8 mouse cellular contexts compared by ENCODE assay signal in the genomic region with DNA sequence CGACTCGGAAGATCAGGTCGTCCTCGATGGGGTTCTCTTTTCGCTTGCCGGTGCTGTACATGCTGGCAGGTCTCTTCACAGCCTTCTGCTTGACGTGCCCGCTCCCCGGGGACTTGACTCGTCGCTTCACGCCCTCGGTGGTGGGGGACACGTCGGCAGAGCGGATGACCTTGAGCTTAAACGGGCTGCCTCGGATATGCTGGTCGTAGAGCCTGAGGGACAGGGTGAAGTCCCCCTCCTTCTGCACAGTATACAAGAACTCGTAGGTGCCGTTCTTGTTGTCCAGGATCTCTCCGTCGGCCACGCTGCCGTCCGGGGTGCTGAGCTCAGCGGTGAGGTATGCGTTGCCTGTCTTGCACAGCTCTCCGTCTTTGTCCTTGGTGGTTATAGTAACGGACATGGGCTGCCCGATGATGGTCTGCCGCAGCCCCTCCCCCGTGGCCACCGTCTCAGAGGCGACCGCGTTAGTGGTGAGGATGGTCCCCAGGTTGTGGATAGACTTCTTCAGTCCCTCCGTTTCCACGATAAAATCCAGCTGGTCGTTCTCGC. TPM values are rescaled to one million over a fixed set of nuclear protein-coding genes. Genes with fewer than 3 reads are reported as not detected.
DNase-seq lines count a peak whose midpoint lies in the region; ATAC-seq and TF ChIP-seq lines count a peak whose summit lies in the region.

No protein-coding gene starts in this region.

- H3K27ac ChIP-seq in gastrocnemius, adult 2 months, result peak overlapping the region; percentile 28; the same call in 1 of the 2 replicates
- H3K27ac ChIP-seq in heart, embryonic 14.5 days (replicated peaks in 1 of 2; ENCODE audit: control insufficient read depth in 1 of 2, insufficient read depth in 1 of 2, low read depth in 2 of 2, low read length in 2 of 2), result peak overlapping the region in 1 of 2 experiments; percentile 9; a peak in 2 of 4 replicates
- H3K27ac ChIP-seq in limb, embryonic 13.5 days, result no peak overlapping the region
- no peak overlapping the region for H3K27ac ChIP-seq in midbrain, embryonic 15.5 days

- H3K9me3 ChIP-seq in heart, embryonic 14.5 days (ENCODE audit: control insufficient read depth, low read length), result no peaks in the 10 kb centered on the region
- H3K9me3 ChIP-seq in limb, embryonic 13.5 days, result no peaks in the 10 kb centered on the region
- H3K9me3 ChIP-seq in midbrain, embryonic 15.5 days, result no peaks in the 10 kb centered on the region

- ATAC-seq in heart, embryonic 14.5 days (ENCODE audit: insufficient number of reproducible peaks, insufficient read depth, low FRiP score, low read depth), result peak; percentile 35; the same call in 1 of the 2 replicates
- peak; percentile 48; the same call in 1 of the 2 replicates for ATAC-seq in limb, embryonic 13.5 days (ENCODE audit: low FRiP score, low read depth)
- peak; percentile 65 for ATAC-seq in midbrain, embryonic 15.5 days (replicated peaks)

- peaks cover 4 to 8% of the 10 kb centered on the region in 2 experiments for H3K4me1 ChIP-seq in heart, embryonic 14.5 days (ENCODE audit: control insufficient read depth in 2 of 2, insufficient read depth in 2 of 2, low read length in 2 of 2)
- H3K4me1 ChIP-seq in limb, embryonic 13.5 days, result peaks cover 15% of the 10 kb centered on the region
- peaks cover 4% of the 10 kb centered on the region; the same call in 1 of the 2 replicates for H3K4me1 ChIP-seq in midbrain, embryonic 15.5 days

- no peak for DNase-seq in gastrocnemius, adult 2 months
- no peak for DNase-seq in gastrocnemius, postnatal 4 days (ENCODE audit: low spot score in 2 of 2)
- DNase-seq in adrenal gland, postnatal 36 days, result peak; percentile 73 to 81
- DNase-seq in c-Kit-positive CD71-positive TER-119-positive erythroid progenitor cells, embryonic 14.5 days (ENCODE audit: low spot score), result no peak
- no peak for DNase-seq in frontal cortex, adult 2 months (ENCODE audit: extremely low spot score in 1 of 2, low spot score in 1 of 2)

- intact Hi-C loops in gastrocnemius, adult 2 months (cut with DNase I), result loop anchor here (5.0 kb wide), 1 partner anchor 37 kb away; no protein-coding TSS in a partner anchor

- peak overlapping the region; percentile 71 for H3K4me2 ChIP-seq in heart, embryonic 14.5 days (ENCODE audit: low read length)
- peak overlapping the region; percentile 66 for H3K4me2 ChIP-seq in limb, embryonic 13.5 days (replicated peaks)
- H3K4me2 ChIP-seq in midbrain, embryonic 15.5 days, result no peak overlapping the region

- no peak for TF ChIP-seq CTCF in gastrocnemius, adult 2 months (IDR thresholded peaks at IDR 0.05)

- peak overlapping the region; percentile 76 for H3K9ac ChIP-seq in heart, embryonic 14.5 days (ENCODE audit: low read length)
- peak overlapping the region; percentile 50 for H3K9ac ChIP-seq in limb, embryonic 13.5 days
- H3K9ac ChIP-seq in midbrain, embryonic 15.5 days, result no peak overlapping the region

- no peaks in the 10 kb centered on the region for H3K36me3 ChIP-seq in heart, embryonic 14.5 days (ENCODE audit: control insufficient read depth, insufficient read depth, low read length)
- 0 out of 2 replicates have a peak, but pooled peaks cover 8% of the 10 kb centered on the region for H3K36me3 ChIP-seq in limb, embryonic 13.5 days
- H3K36me3 ChIP-seq in midbrain, embryonic 15.5 days (replicated peaks), result peaks cover 15% of the 10 kb centered on the region; the same call in 1 of the 2 replicates

- 2% methylated on average over 41 of the region's 41 CpGs for WGBS in heart, embryonic 14.5 days
- WGBS in limb, embryonic 13.5 days, result 8% methylated on average over 41 of the region's 41 CpGs
- 18% methylated on average over 41 of the region's 41 CpGs for WGBS in midbrain, embryonic 15.5 days

- H3K4me3 ChIP-seq in gastrocnemius, adult 2 months, result peak overlapping the region; percentile 70
- peak overlapping the region; percentile 61 to 62 for H3K4me3 ChIP-seq in heart, embryonic 14.5 days (ENCODE audit: control insufficient read depth in 1 of 2, insufficient read depth in 1 of 2, low read depth in 1 of 2, low read length in 2 of 2)
- H3K4me3 ChIP-seq in limb, embryonic 13.5 days, result peak overlapping the region; percentile 43
- H3K4me3 ChIP-seq in midbrain, embryonic 15.5 days, result no peak overlapping the region

- H3K27me3 ChIP-seq in heart, embryonic 14.5 days (ENCODE audit: control insufficient read depth, insufficient read depth, low read length), result 0 out of 2 replicates have a peak, but pooled peaks cover 6% of the 10 kb centered on the region
- peaks cover 29% of the 10 kb centered on the region for H3K27me3 ChIP-seq in limb, embryonic 13.5 days
- no peaks in the 10 kb centered on the region for H3K27me3 ChIP-seq in midbrain, embryonic 15.5 days (replicated peaks)

RNA-seq across cellular contexts. Expression of gene Gm6525, which starts 16.7 kb away (rescaled TPM):
- not detected for total RNA-seq in gastrocnemius, adult 2 months (2021)
- under 1 TPM; 0.36 to 0.37 TPM for total RNA-seq in gastrocnemius, postnatal 4 days (2021)
- total RNA-seq in adrenal gland, postnatal 36 days (2021), result under 1 TPM in 1 of 2 experiments, not detected in 1; 0.50 TPM
- polyA plus RNA-seq in heart, embryonic 14.5 days (2014; fragmentation: Nextera tagmentation; extraction: Ambion mirVana), result 0.32 and 0.39 TPM in 2 replicates
- 1.3 and 1.5 TPM in 2 replicates for polyA plus RNA-seq in limb, embryonic 13.5 days (2015; fragmentation: Nextera tagmentation; extraction: Ambion mirVana)
- polyA plus RNA-seq in midbrain, embryonic 15.5 days (2015; fragmentation: Nextera tagmentation; extraction: Ambion mirVana), result 2.0 and 2.5 TPM in 2 replicates
- polyA plus RNA-seq in frontal cortex, adult 2 months (2012; rRNA removed), result 0.08 TPM in 1 of 2 replicates, not detected in the other

RNA-seq across cellular contexts. Expression of gene Mnd1, which starts 35.0 kb away (rescaled TPM):
- 1 to 10 TPM; 1.4 to 1.6 TPM for total RNA-seq in gastrocnemius, adult 2 months (2021)
- total RNA-seq in gastrocnemius, postnatal 4 days (2021), result 10 to 100 TPM in 1 of 2 experiments, 1 to 10 TPM in 1; 8.3 to 11.7 TPM
- 10 to 100 TPM; 13.1 to 16.0 TPM for total RNA-seq in adrenal gland, postnatal 36 days (2021)
- polyA plus RNA-seq in heart, embryonic 14.5 days (2014; fragmentation: Nextera tagmentation; extraction: Ambion mirVana), result 10.2 and 10.7 TPM in 2 replicates
- 11.5 and 11.8 TPM in 2 replicates for polyA plus RNA-seq in limb, embryonic 13.5 days (2015; fragmentation: Nextera tagmentation; extraction: Ambion mirVana)
- polyA plus RNA-seq in midbrain, embryonic 15.5 days (2015; fragmentation: Nextera tagmentation; extraction: Ambion mirVana), result 1.6 and 1.8 TPM in 2 replicates
- 4.6 and 4.8 TPM in 2 replicates for polyA plus RNA-seq in frontal cortex, adult 2 months (2012; rRNA removed)

Comparison
In these comparisons a context has a peak if more than half of its experiments do, and no peak if none do; other contexts are left out.
1. DNase-seq: peak in adrenal gland, postnatal 36 days (2 of 2); none in gastrocnemius, adult 2 months (single experiment), gastrocnemius, postnatal 4 days (0 of 2), c-Kit-positive CD71-positive TER-119-positive erythroid progenitor cells, embryonic 14.5 days (single experiment) and frontal cortex, adult 2 months (0 of 2).
2. Peak in every context shown above with its lines, with median percentiles within 50 percentile points of each other: ATAC-seq.